In the genomic region with DNA sequence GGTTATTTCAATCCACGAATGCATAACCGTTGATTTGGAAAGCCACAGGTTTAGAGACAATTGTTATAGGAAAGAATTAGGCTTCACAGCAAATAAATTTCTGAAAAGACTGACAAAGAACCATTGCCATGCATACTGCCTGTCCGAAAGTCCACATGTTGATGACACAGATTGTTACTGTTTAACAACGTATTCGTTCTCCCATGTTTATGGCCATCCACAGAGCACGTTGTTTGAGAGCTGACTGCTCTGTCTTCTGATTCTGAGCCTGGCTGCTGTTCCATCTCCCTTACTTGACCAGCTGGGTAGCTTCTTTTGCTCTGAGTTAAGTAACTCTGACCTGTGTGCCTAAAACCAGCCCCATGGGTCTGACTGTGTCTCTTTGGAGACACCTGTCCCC, we compare ENCODE assay signal across 26 mouse cellular contexts.
"Had no signal": no experiment of that assay in that cellular context is flagged by ENCODE, and none has a peak within 500 bp of the region (broad histone marks: within the 10 kb centered on the region; RNA-seq: fewer than 3 reads in every experiment).

No protein-coding gene starts in this region.

- H3K9ac ChIP-seq: heart, embryonic 12.5 days; hindbrain, embryonic 12.5 days; hindbrain, embryonic 14.5 days; kidney, embryonic 15.5 days; limb, embryonic 13.5 days; limb, embryonic 15.5 days; liver, embryonic 13.5 days had no signal

- H3K4me1 ChIP-seq: heart, embryonic 10.5 days; liver, embryonic 13.5 days had no signal

- H3K36me3 ChIP-seq: heart, embryonic 10.5 days; heart, embryonic 12.5 days; hindbrain, embryonic 10.5 days; hindbrain, embryonic 12.5 days; kidney, embryonic 15.5 days; limb, embryonic 13.5 days; limb, embryonic 15.5 days; liver, embryonic 13.5 days had no signal

- H3K4me3 ChIP-seq: gastrocnemius, adult 2 months; heart, embryonic 10.5 days; heart, embryonic 12.5 days; hindbrain, embryonic 10.5 days; hindbrain, embryonic 12.5 days; kidney, embryonic 15.5 days; limb, embryonic 13.5 days; limb, embryonic 15.5 days; liver, embryonic 13.5 days had no signal

- DNase-seq: gastrocnemius, adult 2 months; gastrocnemius, postnatal 10 days; gastrocnemius, postnatal 25 days; heart, adult 18-20 months; heart, postnatal 10 days; heart, postnatal 4 days; kidney, adult 11 months; kidney, adult 2 months; kidney, adult 9 months; kidney, postnatal 14 days; kidney, postnatal 36 days; layer of hippocampus, adult 9-11 months; layer of hippocampus, postnatal 36 days; left cerebral cortex, postnatal 4 days; liver, embryonic 13.5 days had no signal

- H3K4me2 ChIP-seq: heart, embryonic 12.5 days; hindbrain, embryonic 12.5 days; hindbrain, embryonic 14.5 days; kidney, embryonic 15.5 days; limb, embryonic 13.5 days; limb, embryonic 15.5 days; liver, embryonic 13.5 days had no signal

- ATAC-seq: hindbrain, embryonic 16.5 days; inflammation-experienced regulatory T-cells, adult 6 months had no signal

- H3K27me3 ChIP-seq: heart, embryonic 12.5 days; hindbrain, embryonic 12.5 days; kidney, embryonic 15.5 days; limb, embryonic 13.5 days; limb, embryonic 15.5 days; liver, embryonic 13.5 days had no signal

- H3K9me3 ChIP-seq: heart, embryonic 10.5 days; heart, embryonic 12.5 days; hindbrain, embryonic 10.5 days; hindbrain, embryonic 12.5 days; kidney, embryonic 15.5 days; limb, embryonic 13.5 days; limb, embryonic 15.5 days; liver, embryonic 13.5 days had no signal

- H3K27ac ChIP-seq: gastrocnemius, adult 2 months; heart, embryonic 10.5 days; hindbrain, embryonic 10.5 days; hindbrain, embryonic 12.5 days; hindbrain, embryonic 14.5 days; kidney, embryonic 15.5 days; kidney, postnatal 0 days; limb, embryonic 13.5 days; limb, embryonic 15.5 days; liver, embryonic 13.5 days had no signal
